Mouse (Mus musculus) stomach, embryonic 14.5 days (tissue): ENCODE data around the gene Ssx2ip. TPM values are rescaled to one million over a fixed set of nuclear protein-coding genes. Genes with fewer than 3 reads are reported as not detected.

Experiments
- ATAC-seq: fragments of 200-750 bp; cut with Nextera tagmentation; 2 replicates; pipeline ENCODE4 v1.8.0; 2017; ENCODE audit warnings: low read depth, moderate TSS enrichment; ENCODE audit not compliant: insufficient number of reproducible peaks, insufficient read depth, low FRiP score
- H3K27ac ChIP-seq: fragments of 300-500 bp; sonication (generic); 2 replicates; pipeline ENCODE4 v1.5.1; 2014; ENCODE audit warnings: mild to moderate bottlenecking, low read length, moderate library complexity, mixed read lengths
- H3K27me3 ChIP-seq: fragments of 300-500 bp; sonication (generic); 2 replicates; pipeline ENCODE4 v1.6.1; 2014; ENCODE audit warnings: low read length, control low read depth, mixed read lengths; ENCODE audit not compliant: control insufficient read depth, insufficient read depth
- H3K36me3 ChIP-seq: fragments of 300-500 bp; sonication (generic); 2 replicates; pipeline ENCODE4 v1.6.1; 2014; ENCODE audit warnings: mild to moderate bottlenecking, control low read depth, low read length, moderate library complexity, mixed read lengths; ENCODE audit not compliant: control insufficient read depth, insufficient read depth
- H3K4me1 ChIP-seq: fragments of 300-500 bp; sonication (generic); 2 replicates; pipeline ENCODE4 v1.6.1; 2014; ENCODE audit warnings: low read length, control low read depth, mixed read lengths; ENCODE audit not compliant: control insufficient read depth, insufficient read depth
- H3K4me2 ChIP-seq: fragments of 300-500 bp; sonication (generic); replicated peaks from 2 replicates; pipeline ENCODE4 v1.6.1; 2014; ENCODE audit warnings: low read depth, low read length, control low read depth
- H3K4me3 ChIP-seq: fragments of 300-500 bp; sonication (generic); 2 replicates; pipeline ENCODE4 v1.5.1; 2014; ENCODE audit warnings: low read depth, low read length, control low read depth
- H3K9ac ChIP-seq: fragments of 300-500 bp; sonication (generic); replicated peaks from 2 replicates; pipeline ENCODE4 v1.6.1; 2014; ENCODE audit warnings: low read depth, mild to moderate bottlenecking, control low read depth, low read length, moderate library complexity, mixed read lengths
- H3K9me3 ChIP-seq: fragments of 300-500 bp; sonication (generic); 2 replicates; pipeline ENCODE4 v1.6.1; 2016; ENCODE audit warnings: low read depth, low read length, control low read depth; ENCODE audit not compliant: control insufficient read depth
- WGBS: fragments of 180-500 bp; shearing (Covaris S2); extraction: QIAGEN DNeasy Blood & Tissue Kit; methylation state at CpG from one replicate; pipeline ENCODE4 v1.1.7; 2014; 5-methylcytosine and 5-hydroxymethylcytosine counted together
- polyA plus RNA-seq: library from polyadenylated mRNA; unstranded; fragments of >200 nt; fragmentation: Nextera tagmentation; extraction: Ambion mirVana; gene quantifications from 2 replicates; pipeline ENCODE4 v1.2.1, GENCODE M21; 2014

Ssx2ip gene
- polyA plus RNA-seq, 1 experiment from 2014 or later = 28.2 TPM

- WGBS = 19% methylated on average over 7 of the region's 7 CpGs
- Histone ChIP-seq H3K9ac (no peak overlapping the region), H3K4me1 (0 out of 2 replicates have a peak, but pooled peaks cover 3% of the 10 kb centered on the region), H3K36me3 (no peaks in the 10 kb centered on the region), H3K27ac (no peak overlapping the region), H3K4me3 (no peak overlapping the region), H3K4me2 (no peak overlapping the region), H3K27me3 (no peaks in the 10 kb centered on the region), H3K9me3 (no peaks in the 10 kb centered on the region)
- ATAC-seq = no peak
These were observed 10.8 kb upstream of the Ssx2ip start for GRCm38 (mm10) chr3:146393641-146394100.

- no peaks in the 10 kb centered on the region for H3K27me3 ChIP-seq
- H3K9me3 ChIP-seq = no peaks in the 10 kb centered on the region
- 0 out of 2 replicates have a peak, but pooled peaks cover 3% of the 10 kb centered on the region for H3K4me1 ChIP-seq
- no peak overlapping the region for H3K4me3 ChIP-seq
- WGBS = 67% methylated on average over 6 of the region's 6 CpGs
- no peak overlapping the region for H3K9ac ChIP-seq
- no peaks in the 10 kb centered on the region for H3K36me3 ChIP-seq
- ATAC-seq = no peak
- H3K4me2 ChIP-seq = no peak overlapping the region
- no peak overlapping the region for H3K27ac ChIP-seq
These were observed 8.2 kb upstream of the Ssx2ip start for GRCm38 (mm10) chr3:146396256-146396655.

GRCm38 (mm10) chr3:146396934-146397333 lies 7.5 kb upstream of the Ssx2ip start:
- no peaks in the 10 kb centered on the region for H3K9me3 ChIP-seq
- 0 out of 2 replicates have a peak, but pooled peaks cover 3% of the 10 kb centered on the region for H3K4me1 ChIP-seq
- H3K27ac ChIP-seq = no peak overlapping the region
- no peak overlapping the region for H3K4me3 ChIP-seq
- H3K4me2 ChIP-seq = no peak overlapping the region
- ATAC-seq = no peak
- H3K9ac ChIP-seq = no peak overlapping the region
- 87% methylated on average over 1 of the region's 1 CpGs for WGBS
- no peaks in the 10 kb centered on the region for H3K27me3 ChIP-seq
- no peaks in the 10 kb centered on the region for H3K36me3 ChIP-seq

- Histone ChIP-seq H3K4me3 (no peak overlapping the region), H3K4me1 (0 out of 2 replicates have a peak, but pooled peaks cover 3% of the 10 kb centered on the region), H3K9ac (no peak overlapping the region), H3K4me2 (no peak overlapping the region), H3K36me3 (no peaks in the 10 kb centered on the region), H3K27me3 (no peaks in the 10 kb centered on the region), H3K9me3 (no peaks in the 10 kb centered on the region), H3K27ac (no peak overlapping the region)
- ATAC-seq = no peak
- 90% methylated on average over 4 of the region's 4 CpGs for WGBS
These were observed 6.6 kb upstream of the Ssx2ip start for GRCm38 (mm10) chr3:146397847-146398246.

- no peak for ATAC-seq
- Histone ChIP-seq H3K27me3 (no peaks in the 10 kb centered on the region), H3K9me3 (no peaks in the 10 kb centered on the region), H3K4me1 (no peaks in the 10 kb centered on the region), H3K27ac (no peak overlapping the region), H3K4me3 (no peak overlapping the region), H3K9ac (no peak overlapping the region), H3K4me2 (no peak overlapping the region), H3K36me3 (no peaks in the 10 kb centered on the region)
- 89% methylated on average over 5 of the region's 5 CpGs for WGBS
These were observed 5.2 kb upstream of the Ssx2ip start for GRCm38 (mm10) chr3:146399203-146399602.

- no peaks in the 10 kb centered on the region for H3K36me3 ChIP-seq
- peak overlapping the region; percentile 86 for H3K4me3 ChIP-seq
- no peak for ATAC-seq
- WGBS = 37% methylated on average over 3 of the region's 3 CpGs
- peaks cover 14% of the 10 kb centered on the region for H3K4me1 ChIP-seq
- H3K27ac ChIP-seq = no peak overlapping the region
- no peaks in the 10 kb centered on the region for H3K27me3 ChIP-seq
- H3K9ac ChIP-seq = no peak overlapping the region
- H3K4me2 ChIP-seq = peak overlapping the region; percentile 73
- H3K9me3 ChIP-seq = no peaks in the 10 kb centered on the region
These were observed 672 bp upstream of the Ssx2ip start for GRCm38 (mm10) chr3:146403770-146404169.

GRCm38 (mm10) chr3:146405213-146406006 lies 968 bp downstream of the Ssx2ip start:
- peak overlapping the region; percentile 86 for H3K4me3 ChIP-seq
- ATAC-seq = no peak; the same call in 1 of the 2 replicates
- H3K4me1 ChIP-seq = peaks cover 14% of the 10 kb centered on the region
- H3K36me3 ChIP-seq = no peaks in the 10 kb centered on the region
- no peaks in the 10 kb centered on the region for H3K9me3 ChIP-seq
- 28% methylated on average over 18 of the region's 18 CpGs for WGBS
- H3K27ac ChIP-seq = peak overlapping the region; percentile 77; the same call in 1 of the 2 replicates
- peak overlapping the region; percentile 70 for H3K4me2 ChIP-seq
- peak overlapping the region; percentile 77 for H3K9ac ChIP-seq
- no peaks in the 10 kb centered on the region for H3K27me3 ChIP-seq

GRCm38 (mm10) chr3:146406007-146406341 lies 1.5 kb downstream of the Ssx2ip start:
- WGBS = 52% methylated on average over 5 of the region's 5 CpGs
- H3K36me3 ChIP-seq = no peaks in the 10 kb centered on the region
- H3K4me3 ChIP-seq = peak overlapping the region; percentile 86
- no peak overlapping the region for H3K9ac ChIP-seq
- H3K27me3 ChIP-seq = no peaks in the 10 kb centered on the region
- H3K4me2 ChIP-seq = peak overlapping the region; percentile 70
- H3K27ac ChIP-seq = peak overlapping the region; percentile 77; the same call in 1 of the 2 replicates
- peaks cover 14% of the 10 kb centered on the region for H3K4me1 ChIP-seq
- ATAC-seq = peak; percentile 29; the same call in 1 of the 2 replicates
- no peaks in the 10 kb centered on the region for H3K9me3 ChIP-seq
